Mouse (Mus musculus): Measurements from ENCODE around the gene Smg5. TPM values are rescaled to one million over a fixed set of nuclear protein-coding genes. Genes with fewer than 3 reads are reported as not detected.
A peak's percentile ranks its signal among the peaks of the same experiment; 100 is the strongest.
"Not testable (repeated sequence)": the region's sequence is repeated elsewhere in the genome, so short reads cannot be mapped to it uniquely, and the experiment has no call there.

Smg5 gene
- polyA plus RNA-seq, 1 experiment from 2014 or later = 65.9 TPM

GRCm38 (mm10) chr3:88364337-88364736 lies 28.3 kb downstream of the Smg5 start, which contains the start of gene Paqr6:
TSS of gene Paqr6 (plus strand) at chr3:88364584.
- H3K27me3 ChIP-seq (replicated peaks; ENCODE audit: control insufficient read depth, insufficient read depth, low read length) = no peaks in the 10 kb centered on the region; the same call in 1 of the 2 replicates
- no peak within 1 kb of the TSS for H3K4me2 ChIP-seq (ENCODE audit: low read length)
- H3K9ac ChIP-seq (replicated peaks; ENCODE audit: low read depth, low read length) = no peak within 1 kb of the TSS
- no peaks in the 10 kb centered on the region for H3K4me1 ChIP-seq (replicated peaks; ENCODE audit: control insufficient read depth, insufficient read depth, low read length)
- no peak within 1 kb of the TSS for H3K27ac ChIP-seq (ENCODE audit: low read length)
- H3K4me3 ChIP-seq (replicated peaks; ENCODE audit: low read length) = no peak within 1 kb of the TSS
- no peaks in the 10 kb centered on the region for H3K9me3 ChIP-seq (ENCODE audit: control insufficient read depth, low read length)
- no peak for ATAC-seq
- peaks cover 21% of the 10 kb centered on the region for H3K36me3 ChIP-seq (ENCODE audit: control insufficient read depth, insufficient read depth)
- WGBS = 6% methylated on average over 14 of the region's 16 CpGs

- WGBS = 46% methylated on average over 34 of the region's 34 CpGs
- Histone ChIP-seq H3K9me3 (ENCODE audit: control insufficient read depth, low read length) (0 out of 2 replicates have a peak, but pooled peaks cover 6% of the 10 kb centered on the region), H3K4me3 (replicated peaks; ENCODE audit: low read length) (no peak overlapping the region), H3K4me2 (ENCODE audit: low read length) (no peak overlapping the region), H3K27ac (ENCODE audit: low read length) (no peak overlapping the region), H3K36me3 (ENCODE audit: control insufficient read depth, insufficient read depth) (peaks cover 8% of the 10 kb centered on the region), H3K9ac (replicated peaks; ENCODE audit: low read depth, low read length) (no peak overlapping the region), H3K4me1 (replicated peaks; ENCODE audit: control insufficient read depth, insufficient read depth, low read length) (no peaks in the 10 kb centered on the region), H3K27me3 (replicated peaks; ENCODE audit: control insufficient read depth, insufficient read depth, low read length) (no peaks in the 10 kb centered on the region; the same call in 1 of the 2 replicates)
- ATAC-seq = no peak
These were observed 29.8 kb downstream of the Smg5 start for GRCm38 (mm10) chr3:88365705-88366361.

GRCm38 (mm10) chr3:88366830-88367428 lies 30.9 kb downstream of the Smg5 start:
- ATAC-seq = peak; percentile 93
- H3K4me1 ChIP-seq (replicated peaks; ENCODE audit: control insufficient read depth, insufficient read depth, low read length); H3K36me3 ChIP-seq (ENCODE audit: control insufficient read depth, insufficient read depth); H3K27me3 ChIP-seq (replicated peaks; ENCODE audit: control insufficient read depth, insufficient read depth, low read length); H3K9me3 ChIP-seq (ENCODE audit: control insufficient read depth, low read length): not testable (repeated sequence)
- H3K4me2 ChIP-seq (ENCODE audit: low read length) = peak overlapping the region; percentile 28
- peak overlapping the region; percentile 25 for H3K4me3 ChIP-seq (replicated peaks; ENCODE audit: low read length)
- 0 out of 2 replicates have a peak overlapping the region, but pooled peaks have one; percentile 5 for H3K9ac ChIP-seq (replicated peaks; ENCODE audit: low read depth, low read length)
- 0 out of 2 replicates have a peak overlapping the region, but pooled peaks have one; percentile 34 for H3K27ac ChIP-seq (ENCODE audit: low read length)
- WGBS = 4% methylated on average over 18 of the region's 22 CpGs

GRCm38 (mm10) chr3:88367517-88367916 lies 31.5 kb downstream of the Smg5 start:
- ATAC-seq = peak; percentile 19
- H3K9ac ChIP-seq (replicated peaks; ENCODE audit: low read depth, low read length); H3K27me3 ChIP-seq (replicated peaks; ENCODE audit: control insufficient read depth, insufficient read depth, low read length); H3K27ac ChIP-seq (ENCODE audit: low read length); H3K4me3 ChIP-seq (replicated peaks; ENCODE audit: low read length); H3K36me3 ChIP-seq (ENCODE audit: control insufficient read depth, insufficient read depth); H3K4me2 ChIP-seq (ENCODE audit: low read length); H3K4me1 ChIP-seq (replicated peaks; ENCODE audit: control insufficient read depth, insufficient read depth, low read length); H3K9me3 ChIP-seq (ENCODE audit: control insufficient read depth, low read length): not testable (repeated sequence)
- WGBS = 47% methylated on average over 3 of the region's 7 CpGs

- H3K27me3 ChIP-seq (replicated peaks; ENCODE audit: control insufficient read depth, insufficient read depth, low read length); ATAC-seq: not testable (repeated sequence)
- 89% methylated on average over 7 of the region's 7 CpGs for WGBS
These were observed 32.5 kb downstream of the Smg5 start for GRCm38 (mm10) chr3:88368511-88368910.

GRCm38 (mm10) chr3:88372643-88373042 lies 36.6 kb downstream of the Smg5 start, which contains the start of gene Bglap3:
TSS of gene Bglap3 (minus strand) at chr3:88372743.
- H3K4me2 ChIP-seq (ENCODE audit: low read length); H3K9me3 ChIP-seq (ENCODE audit: control insufficient read depth, low read length); H3K27me3 ChIP-seq (replicated peaks; ENCODE audit: control insufficient read depth, insufficient read depth, low read length); H3K4me3 ChIP-seq (replicated peaks; ENCODE audit: low read length); H3K36me3 ChIP-seq (ENCODE audit: control insufficient read depth, insufficient read depth); H3K27ac ChIP-seq (ENCODE audit: low read length); H3K9ac ChIP-seq (replicated peaks; ENCODE audit: low read depth, low read length); H3K4me1 ChIP-seq (replicated peaks; ENCODE audit: control insufficient read depth, insufficient read depth, low read length); ATAC-seq: not testable (repeated sequence)
- 96% methylated on average over 9 of the region's 9 CpGs for WGBS

More at GRCm38 (mm10) chr3:88368511-88368910, 32.5 kb downstream of the Smg5 start:
- not testable (repeated sequence) for H3K36me3 ChIP-seq (ENCODE audit: control insufficient read depth, insufficient read depth); H3K4me1 ChIP-seq (replicated peaks; ENCODE audit: control insufficient read depth, insufficient read depth, low read length); H3K9me3 ChIP-seq (ENCODE audit: control insufficient read depth, low read length); H3K4me3 ChIP-seq (replicated peaks; ENCODE audit: low read length); H3K4me2 ChIP-seq (ENCODE audit: low read length); H3K9ac ChIP-seq (replicated peaks; ENCODE audit: low read depth, low read length); H3K27ac ChIP-seq (ENCODE audit: low read length)

GRCm38 (mm10) chr3:88375750-88376626 lies 39.9 kb downstream of the Smg5 start:
- H3K4me3 ChIP-seq (replicated peaks; ENCODE audit: low read length) = not testable (repeated sequence)
- H3K9ac ChIP-seq (replicated peaks; ENCODE audit: low read depth, low read length) = peak overlapping the region; percentile 25; the same call in 1 of the 2 replicates

GRCm38 (mm10) chr3:88376644-88377043 lies 40.6 kb downstream of the Smg5 start:
- peak; percentile 19 for ATAC-seq
- 24% methylated on average over 5 of the region's 7 CpGs for WGBS
- not testable (repeated sequence) for H3K9me3 ChIP-seq (ENCODE audit: control insufficient read depth, low read length); H3K4me2 ChIP-seq (ENCODE audit: low read length); H3K9ac ChIP-seq (replicated peaks; ENCODE audit: low read depth, low read length); H3K4me3 ChIP-seq (replicated peaks; ENCODE audit: low read length); H3K27me3 ChIP-seq (replicated peaks; ENCODE audit: control insufficient read depth, insufficient read depth, low read length); H3K4me1 ChIP-seq (replicated peaks; ENCODE audit: control insufficient read depth, insufficient read depth, low read length); H3K36me3 ChIP-seq (ENCODE audit: control insufficient read depth, insufficient read depth)
- peak overlapping the region; percentile 76 for H3K27ac ChIP-seq (ENCODE audit: low read length)

More at GRCm38 (mm10) chr3:88375750-88376626, 39.9 kb downstream of the Smg5 start:
- Histone ChIP-seq H3K4me2 (ENCODE audit: low read length) (peak overlapping the region; percentile 34), H3K27ac (ENCODE audit: low read length) (peak overlapping the region; percentile 76)
- 12% methylated on average over 16 of the region's 19 CpGs for WGBS
- H3K9me3 ChIP-seq (ENCODE audit: control insufficient read depth, low read length); H3K4me1 ChIP-seq (replicated peaks; ENCODE audit: control insufficient read depth, insufficient read depth, low read length); H3K36me3 ChIP-seq (ENCODE audit: control insufficient read depth, insufficient read depth); H3K27me3 ChIP-seq (replicated peaks; ENCODE audit: control insufficient read depth, insufficient read depth, low read length): not testable (repeated sequence)
- peak; percentile 95 for ATAC-seq

GRCm38 (mm10) chr3:88378599-88378998 lies 42.5 kb downstream of the Smg5 start, which contains the start of gene Bglap2:
TSS of gene Bglap2 (minus strand) at chr3:88378699.
- H3K4me2 ChIP-seq (ENCODE audit: low read length); H3K36me3 ChIP-seq (ENCODE audit: control insufficient read depth, insufficient read depth); H3K4me1 ChIP-seq (replicated peaks; ENCODE audit: control insufficient read depth, insufficient read depth, low read length); H3K9me3 ChIP-seq (ENCODE audit: control insufficient read depth, low read length); H3K9ac ChIP-seq (replicated peaks; ENCODE audit: low read depth, low read length); H3K27ac ChIP-seq (ENCODE audit: low read length); ATAC-seq; H3K4me3 ChIP-seq (replicated peaks; ENCODE audit: low read length); H3K27me3 ChIP-seq (replicated peaks; ENCODE audit: control insufficient read depth, insufficient read depth, low read length): not testable (repeated sequence)
- WGBS = 80% methylated on average over 4 of the region's 5 CpGs

Measured in forebrain, embryonic 16.5 days (tissue).